Mouse (Mus musculus): ENCODE measurements at regions not wholly inside any gene's neighbourhood (a gene's known extent, or its start where the extent isn't known, plus 50 kb on each side); places are given as distances from the start of the nearest gene placed in this dataset.

DNA sequence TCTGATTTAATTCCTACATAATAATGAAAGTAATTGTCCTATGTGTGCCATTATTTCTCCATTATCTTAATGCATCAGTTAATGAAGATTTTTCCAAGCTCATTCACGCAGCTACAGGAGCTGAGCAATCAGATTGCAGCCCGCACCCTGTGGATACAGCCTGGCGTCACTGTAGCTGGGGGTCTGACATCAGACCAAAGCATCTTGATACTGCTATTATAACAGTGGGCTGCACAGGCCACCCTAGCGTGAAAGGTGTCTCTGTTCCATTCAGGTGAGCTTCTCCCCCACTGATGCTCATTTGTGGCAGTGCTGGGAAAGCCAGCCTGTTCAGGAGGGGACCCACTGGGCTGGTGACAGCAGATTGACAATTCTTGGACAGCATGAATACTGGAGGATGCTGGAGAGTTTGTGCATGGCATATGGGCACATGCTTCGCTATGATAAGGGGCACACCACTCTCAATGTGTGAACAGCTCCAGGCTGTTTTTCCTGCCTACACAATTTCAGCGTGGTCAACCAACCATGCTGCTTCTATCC lies 58.2 kb upstream of the Wdr11 start:
- no peak overlapping the region for H3K4me3 ChIP-seq (ENCODE audit: control insufficient read depth in 1 of 2, insufficient read depth in 1 of 2, low read depth in 2 of 2, low read length in 2 of 2)
- H3K27ac ChIP-seq (ENCODE audit: control insufficient read depth, low read depth, low read length), result no peak overlapping the region
- no peak for TF ChIP-seq ZMIZ1 (IDR thresholded peaks at IDR 0.05; ENCODE audit: low read depth, low read length)
- TF ChIP-seq MXI1 (IDR thresholded peaks at IDR 0.05; ENCODE audit: low read depth, low read length), result no peak
- TF ChIP-seq CTCF (IDR thresholded peaks at IDR 0.05 in 2 of 3, conservative IDR thresholded peaks at IDR 0.05 in 1 of 3; ENCODE audit: control insufficient read depth in 1 of 3, insufficient read depth in 1 of 3, low read depth in 2 of 3, low read length in 3 of 3, poor library complexity in 1 of 3, severe bottlenecking in 1 of 3), result no peak
- TF ChIP-seq MEF2A (IDR thresholded peaks at IDR 0.05; ENCODE audit: extremely low read depth, insufficient replicate concordance, low read depth, low read length, poor library complexity, severe bottlenecking), result no peak
- no peak for TF ChIP-seq UBTF (IDR thresholded peaks at IDR 0.05; ENCODE audit: borderline replicate concordance, insufficient read depth, low read depth, low read length)
- TF ChIP-seq MYC (IDR thresholded peaks at IDR 0.05; ENCODE audit: low read depth, low read length), result no peak
- TF ChIP-seq TBP (IDR thresholded peaks at IDR 0.05; ENCODE audit: low read depth, low read length), result no peak

More for the DNA sequence above, 58.2 kb upstream of the Wdr11 start:
- no peak overlapping the region for H3K9ac ChIP-seq (ENCODE audit: control insufficient read depth, low read depth, low read length, poor library complexity, severe bottlenecking)
- H3K4me1 ChIP-seq (ENCODE audit: control insufficient read depth in 1 of 2, insufficient read depth in 2 of 2, low read length in 2 of 2), result no peaks in the 10 kb centered on the region
- H3K36me3 ChIP-seq (ENCODE audit: control insufficient read depth in 1 of 2, insufficient read depth in 2 of 2, low read length in 2 of 2), result no peaks in the 10 kb centered on the region
- H3K27me3 ChIP-seq (ENCODE audit: control insufficient read depth in 1 of 2, insufficient read depth in 2 of 2, low read length in 2 of 2), result no peaks in the 10 kb centered on the region
- no peak for DNase-seq (ENCODE audit: low read depth, low spot score)
- H3K9me3 ChIP-seq (replicated peaks; ENCODE audit: insufficient read depth, low read length), result no peaks in the 10 kb centered on the region
- no peaks in the 10 kb centered on the region for H3K79me2 ChIP-seq (ENCODE audit: control insufficient read depth, insufficient read depth, low read length, poor library complexity)

Measured in MEL (cell line).